Mouse (Mus musculus): ENCODE measurements at regions not wholly inside any gene's neighbourhood (a gene's known extent, or its start where the extent isn't known, plus 50 kb on each side); places are given as distances from the start of the nearest gene placed in this dataset.

DNA sequence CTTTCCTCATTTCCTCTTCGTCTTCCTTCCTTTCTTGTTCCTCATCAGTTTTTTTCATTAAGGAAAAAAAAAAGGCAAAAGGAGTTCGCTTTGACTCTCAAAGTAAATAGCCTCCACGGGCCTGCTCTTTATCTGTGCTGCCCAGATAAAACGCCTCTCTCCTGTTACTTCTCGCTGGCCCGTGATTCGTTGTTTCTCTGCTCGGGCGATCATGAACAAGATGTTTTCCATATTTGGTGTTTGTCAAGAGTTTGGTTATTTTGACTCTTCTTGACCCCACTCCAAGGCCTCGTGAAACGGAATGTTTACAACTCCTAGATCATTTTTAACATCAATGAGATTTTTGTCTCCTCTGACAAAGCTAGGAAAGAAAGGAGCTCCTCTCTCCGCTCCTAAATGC, 288.4 kb upstream of the Atp5g3 start:
- Histone ChIP-seq H3K4me1 (replicated peaks; ENCODE audit: control insufficient read depth, insufficient read depth, low read length) (no peaks in the 10 kb centered on the region), H3K36me3 (ENCODE audit: control insufficient read depth, insufficient read depth, low read length) (no peaks in the 10 kb centered on the region), H3K27ac (ENCODE audit: low read depth, low read length) (no peak overlapping the region), H3K4me3 (ENCODE audit: low read depth, low read length) (no peak overlapping the region), H3K9ac (ENCODE audit: low read depth, low read length) (no peak overlapping the region), H3K9me3 (ENCODE audit: control insufficient read depth, low read length) (no peaks in the 10 kb centered on the region), H3K27me3 (ENCODE audit: control insufficient read depth, insufficient read depth, low read length) (no peaks in the 10 kb centered on the region), H3K4me2 (replicated peaks; ENCODE audit: low read depth, low read length) (no peak overlapping the region)
- WGBS = 46% methylated on average over 12 of the region's 12 CpGs
- DNase-seq (ENCODE audit: low spot score) = no peak
- ATAC-seq (ENCODE audit: low FRiP score) = no peak

DNA sequence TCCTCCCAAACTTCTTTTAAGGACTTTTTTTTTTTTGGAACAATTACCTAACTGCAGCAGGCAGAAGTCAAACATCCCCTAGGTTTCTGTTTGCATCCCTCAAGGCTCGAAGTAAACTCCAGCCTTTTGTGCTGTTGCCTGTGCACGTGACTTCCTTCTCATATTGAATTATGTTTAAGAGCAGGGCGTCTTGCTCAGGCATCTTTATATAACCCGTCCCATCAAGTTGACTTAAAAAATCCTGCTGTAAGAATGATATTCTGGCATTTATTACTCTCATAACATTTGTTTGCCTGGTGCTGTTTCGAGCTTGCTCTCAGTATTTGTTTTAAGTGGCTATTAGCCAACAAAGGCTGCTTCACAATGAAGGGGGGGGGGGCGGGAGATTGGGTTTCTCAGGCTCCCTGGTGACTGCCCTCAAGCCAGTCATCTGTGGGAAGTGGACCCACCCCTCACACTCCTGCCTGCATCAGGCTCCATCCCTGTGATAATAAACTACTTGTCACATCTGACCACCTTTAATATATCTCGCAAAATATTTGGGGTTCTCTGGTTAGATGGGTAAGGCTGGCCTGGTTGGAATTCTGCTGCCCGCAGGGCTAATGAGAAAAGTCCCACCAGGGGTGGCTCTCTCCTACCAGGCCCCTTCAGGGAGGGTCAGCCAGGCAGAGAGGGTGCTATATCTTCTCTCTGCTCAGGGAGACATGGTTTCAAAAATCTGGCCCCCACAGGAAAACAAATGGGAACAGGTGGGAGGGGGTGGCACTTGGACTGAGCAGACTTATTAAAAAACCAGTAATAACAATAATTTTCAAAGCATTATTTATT, 277.1 kb upstream of the Atp5g3 start:
- H3K27ac ChIP-seq (ENCODE audit: low read depth, low read length) = no peak overlapping the region
- no peak overlapping the region for H3K4me3 ChIP-seq (ENCODE audit: low read depth, low read length)
- no peaks in the 10 kb centered on the region for H3K9me3 ChIP-seq (ENCODE audit: control insufficient read depth, low read length)
- H3K9ac ChIP-seq (ENCODE audit: low read depth, low read length) = no peak overlapping the region
- H3K4me2 ChIP-seq (replicated peaks; ENCODE audit: low read depth, low read length) = no peak overlapping the region
- no peak for ATAC-seq (ENCODE audit: low FRiP score)
- DNase-seq (ENCODE audit: low spot score) = no peak
- H3K36me3 ChIP-seq (ENCODE audit: control insufficient read depth, insufficient read depth, low read length) = no peaks in the 10 kb centered on the region
- H3K27me3 ChIP-seq (ENCODE audit: control insufficient read depth, insufficient read depth, low read length) = no peaks in the 10 kb centered on the region
- H3K4me1 ChIP-seq (replicated peaks; ENCODE audit: control insufficient read depth, insufficient read depth, low read length) = no peaks in the 10 kb centered on the region
- WGBS = 37% methylated on average over 8 of the region's 8 CpGs

DNA sequence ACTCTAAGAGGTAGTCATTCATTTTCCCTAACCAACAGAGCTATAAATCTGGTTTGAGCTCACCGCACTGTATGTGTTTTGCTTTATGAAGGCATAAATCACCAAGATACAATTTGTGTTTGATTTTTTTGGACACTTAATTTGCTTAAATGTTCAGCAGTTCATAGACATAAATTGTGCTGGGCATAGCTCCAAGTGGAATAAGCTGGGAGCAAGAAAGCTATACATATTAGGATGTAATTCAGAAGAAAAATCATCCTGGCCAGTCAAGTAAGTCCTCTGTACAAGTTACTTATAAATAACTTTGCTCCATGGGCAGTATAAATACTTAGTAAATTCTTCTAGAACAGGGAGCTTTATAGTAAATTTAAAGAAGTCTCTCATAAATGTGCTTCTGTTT, 267.0 kb upstream of the Atp5g3 start:
- no peak overlapping the region for H3K4me3 ChIP-seq (ENCODE audit: low read depth, low read length)
- H3K27me3 ChIP-seq (ENCODE audit: control insufficient read depth, insufficient read depth, low read length) = no peaks in the 10 kb centered on the region
- H3K36me3 ChIP-seq (ENCODE audit: control insufficient read depth, insufficient read depth, low read length) = no peaks in the 10 kb centered on the region
- H3K4me2 ChIP-seq (replicated peaks; ENCODE audit: low read depth, low read length) = no peak overlapping the region
- H3K4me1 ChIP-seq (replicated peaks; ENCODE audit: control insufficient read depth, insufficient read depth, low read length) = no peaks in the 10 kb centered on the region
- WGBS = 100% methylated on average over 1 of the region's 1 CpGs
- no peak overlapping the region for H3K27ac ChIP-seq (ENCODE audit: low read depth, low read length)
- ATAC-seq (ENCODE audit: low FRiP score) (no peak), DNase-seq (ENCODE audit: low spot score) (no peak)
- no peak overlapping the region for H3K9ac ChIP-seq (ENCODE audit: low read depth, low read length)
- H3K9me3 ChIP-seq (ENCODE audit: control insufficient read depth, low read length) = no peaks in the 10 kb centered on the region

DNA sequence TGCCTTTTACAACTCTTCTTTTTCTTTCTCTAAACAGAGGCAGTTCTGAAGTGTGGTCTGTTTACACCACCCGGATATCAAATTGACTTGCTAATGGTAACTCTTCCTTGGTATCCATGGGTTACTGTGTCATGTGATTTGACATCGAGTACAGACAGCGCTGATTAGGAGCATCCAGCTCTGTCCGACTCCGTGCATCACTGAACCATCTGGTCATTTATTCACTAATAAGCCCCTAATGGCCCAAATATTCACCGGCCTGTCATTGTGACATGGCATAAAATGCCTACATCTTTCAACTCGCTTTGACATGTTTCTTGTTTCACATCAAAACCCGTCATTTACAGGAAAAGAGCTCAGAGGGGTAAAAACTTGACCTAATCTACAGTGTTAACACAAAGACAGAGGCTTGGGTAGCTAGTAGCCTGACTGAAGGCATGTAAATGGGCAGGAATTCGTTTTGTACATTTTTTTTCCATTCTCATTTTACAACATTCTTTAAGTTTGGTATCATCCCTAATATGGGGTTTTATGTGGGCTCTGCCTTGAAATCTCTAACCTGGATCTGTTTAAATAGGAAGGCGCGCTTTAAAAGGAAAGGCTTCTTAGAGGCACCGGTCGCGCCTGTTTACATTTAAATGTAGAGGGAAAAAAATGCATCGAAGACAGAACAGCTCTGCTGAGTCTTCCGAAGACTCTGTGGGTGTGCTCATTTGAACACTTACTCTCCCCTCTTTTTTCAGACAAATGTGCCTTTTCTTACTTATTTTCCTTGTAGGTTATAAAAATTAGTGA, 257.8 kb upstream of the Atp5g3 start:
- peak; percentile 85 for ATAC-seq (ENCODE audit: low FRiP score)
- Histone ChIP-seq H3K4me2 (replicated peaks; ENCODE audit: low read depth, low read length) (no peak overlapping the region), H3K27ac (ENCODE audit: low read depth, low read length) (peak overlapping the region; percentile 55; the same call in 1 of the 2 replicates), H3K36me3 (ENCODE audit: control insufficient read depth, insufficient read depth, low read length) (no peaks in the 10 kb centered on the region), H3K4me3 (ENCODE audit: low read depth, low read length) (no peak overlapping the region), H3K4me1 (replicated peaks; ENCODE audit: control insufficient read depth, insufficient read depth, low read length) (no peaks in the 10 kb centered on the region), H3K27me3 (ENCODE audit: control insufficient read depth, insufficient read depth, low read length) (no peaks in the 10 kb centered on the region), H3K9ac (ENCODE audit: low read depth, low read length) (no peak overlapping the region), H3K9me3 (ENCODE audit: control insufficient read depth, low read length) (no peaks in the 10 kb centered on the region)
- DNase-seq (ENCODE audit: low spot score) = peak; percentile 40
- 43% methylated on average over 16 of the region's 16 CpGs for WGBS

DNA sequence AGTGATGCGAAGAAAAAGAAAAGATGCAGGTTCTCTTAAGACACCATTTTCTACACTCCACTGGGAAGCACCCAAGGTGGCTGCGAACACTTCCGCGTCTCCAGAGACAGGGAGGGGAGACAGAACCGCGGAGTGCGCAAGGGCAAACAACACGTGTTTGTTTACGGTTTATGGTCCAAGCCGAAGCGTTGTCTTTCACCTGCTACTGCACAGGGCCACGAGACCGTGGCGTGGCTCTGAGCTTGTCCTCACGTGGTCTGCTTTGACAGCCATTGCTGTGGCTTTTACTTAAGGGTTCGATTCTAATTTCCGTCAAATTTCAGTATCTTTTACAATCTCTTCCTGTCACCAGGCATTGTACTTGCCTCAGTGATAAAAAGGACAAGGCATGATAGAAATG, 257.2 kb upstream of the Atp5g3 start:
- Histone ChIP-seq H3K4me1 (replicated peaks; ENCODE audit: control insufficient read depth, insufficient read depth, low read length) (no peaks in the 10 kb centered on the region), H3K4me2 (replicated peaks; ENCODE audit: low read depth, low read length) (no peak overlapping the region), H3K4me3 (ENCODE audit: low read depth, low read length) (no peak overlapping the region), H3K27me3 (ENCODE audit: control insufficient read depth, insufficient read depth, low read length) (no peaks in the 10 kb centered on the region), H3K36me3 (ENCODE audit: control insufficient read depth, insufficient read depth, low read length) (no peaks in the 10 kb centered on the region), H3K9ac (ENCODE audit: low read depth, low read length) (no peak overlapping the region), H3K27ac (ENCODE audit: low read depth, low read length) (peak overlapping the region; percentile 55; the same call in 1 of the 2 replicates), H3K9me3 (ENCODE audit: control insufficient read depth, low read length) (no peaks in the 10 kb centered on the region)
- ATAC-seq (ENCODE audit: low FRiP score) (no peak), DNase-seq (ENCODE audit: low spot score) (no peak)
- 87% methylated on average over 17 of the region's 17 CpGs for WGBS

DNA sequence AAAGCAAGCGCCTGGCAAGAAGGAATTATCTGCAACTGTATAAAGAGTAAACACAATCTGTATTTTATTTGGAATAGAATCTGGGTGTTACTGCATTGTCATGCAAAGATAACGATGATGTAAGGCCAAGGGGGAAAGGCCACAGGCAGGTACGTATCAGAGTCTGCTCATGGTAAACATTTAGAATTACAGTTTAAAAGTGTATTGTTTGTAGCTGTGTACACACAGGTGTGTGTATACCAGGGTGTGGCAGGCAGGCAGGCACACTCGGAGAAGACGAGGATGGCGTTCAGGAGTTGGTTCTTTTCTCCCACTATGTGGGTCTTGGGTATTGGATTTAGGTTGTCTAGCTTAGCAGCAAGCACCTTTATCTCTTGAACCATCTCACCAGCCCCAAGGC, 242.9 kb upstream of the Atp5g3 start:
- no peak for ATAC-seq (ENCODE audit: low FRiP score)
- no peak overlapping the region for H3K27ac ChIP-seq (ENCODE audit: low read depth, low read length)
- H3K4me2 ChIP-seq (replicated peaks; ENCODE audit: low read depth, low read length) = no peak overlapping the region
- no peaks in the 10 kb centered on the region for H3K27me3 ChIP-seq (ENCODE audit: control insufficient read depth, insufficient read depth, low read length)
- no peaks in the 10 kb centered on the region for H3K36me3 ChIP-seq (ENCODE audit: control insufficient read depth, insufficient read depth, low read length)
- H3K4me3 ChIP-seq (ENCODE audit: low read depth, low read length) = no peak overlapping the region
- no peaks in the 10 kb centered on the region for H3K4me1 ChIP-seq (replicated peaks; ENCODE audit: control insufficient read depth, insufficient read depth, low read length)
- no peak for DNase-seq (ENCODE audit: low spot score)
- H3K9me3 ChIP-seq (ENCODE audit: control insufficient read depth, low read length) = no peaks in the 10 kb centered on the region
- 91% methylated on average over 6 of the region's 6 CpGs for WGBS
- no peak overlapping the region for H3K9ac ChIP-seq (ENCODE audit: low read depth, low read length)

DNA sequence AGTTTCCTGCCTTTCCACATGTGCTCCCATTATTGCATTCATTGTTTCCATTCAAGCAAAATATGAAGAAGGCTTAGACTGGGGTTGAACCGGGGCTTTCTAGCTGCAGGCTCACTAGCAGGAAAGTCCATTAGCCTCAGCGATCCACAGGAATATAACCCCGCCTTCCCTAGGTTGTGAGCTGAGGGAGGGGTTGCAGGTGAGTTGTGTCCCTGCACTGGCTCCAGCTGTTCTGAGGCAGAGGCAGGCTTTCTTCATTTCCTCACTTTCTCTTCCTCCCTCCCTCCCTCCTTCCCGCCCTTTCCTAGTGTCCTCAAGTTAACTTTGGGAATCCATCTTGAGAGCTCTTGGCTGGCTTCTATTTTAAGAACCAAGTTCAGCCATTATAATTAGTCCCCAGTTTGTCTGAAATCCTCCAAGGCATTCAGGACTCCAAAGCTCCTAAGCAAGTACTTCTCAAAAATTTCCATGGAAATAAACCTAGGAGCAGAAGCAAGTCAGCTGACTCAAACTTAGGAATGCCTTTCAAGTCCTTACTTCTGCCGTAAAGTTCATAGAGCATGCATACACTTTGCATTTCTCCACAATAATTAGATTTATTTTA, 242.2 kb upstream of the Atp5g3 start:
- H3K27ac ChIP-seq (ENCODE audit: low read depth, low read length) = no peak overlapping the region
- no peaks in the 10 kb centered on the region for H3K36me3 ChIP-seq (ENCODE audit: control insufficient read depth, insufficient read depth, low read length)
- no peak overlapping the region for H3K9ac ChIP-seq (ENCODE audit: low read depth, low read length)
- no peak overlapping the region; the same call in 1 of the 2 replicates for H3K4me2 ChIP-seq (replicated peaks; ENCODE audit: low read depth, low read length)
- 50% methylated on average over 5 of the region's 5 CpGs for WGBS
- no peaks in the 10 kb centered on the region for H3K27me3 ChIP-seq (ENCODE audit: control insufficient read depth, insufficient read depth, low read length)
- no peak overlapping the region for H3K4me3 ChIP-seq (ENCODE audit: low read depth, low read length)
- H3K4me1 ChIP-seq (replicated peaks; ENCODE audit: control insufficient read depth, insufficient read depth, low read length) = no peaks in the 10 kb centered on the region
- ATAC-seq (ENCODE audit: low FRiP score) = no peak
- H3K9me3 ChIP-seq (ENCODE audit: control insufficient read depth, low read length) = no peaks in the 10 kb centered on the region
- no peak for DNase-seq (ENCODE audit: low spot score)

DNA sequence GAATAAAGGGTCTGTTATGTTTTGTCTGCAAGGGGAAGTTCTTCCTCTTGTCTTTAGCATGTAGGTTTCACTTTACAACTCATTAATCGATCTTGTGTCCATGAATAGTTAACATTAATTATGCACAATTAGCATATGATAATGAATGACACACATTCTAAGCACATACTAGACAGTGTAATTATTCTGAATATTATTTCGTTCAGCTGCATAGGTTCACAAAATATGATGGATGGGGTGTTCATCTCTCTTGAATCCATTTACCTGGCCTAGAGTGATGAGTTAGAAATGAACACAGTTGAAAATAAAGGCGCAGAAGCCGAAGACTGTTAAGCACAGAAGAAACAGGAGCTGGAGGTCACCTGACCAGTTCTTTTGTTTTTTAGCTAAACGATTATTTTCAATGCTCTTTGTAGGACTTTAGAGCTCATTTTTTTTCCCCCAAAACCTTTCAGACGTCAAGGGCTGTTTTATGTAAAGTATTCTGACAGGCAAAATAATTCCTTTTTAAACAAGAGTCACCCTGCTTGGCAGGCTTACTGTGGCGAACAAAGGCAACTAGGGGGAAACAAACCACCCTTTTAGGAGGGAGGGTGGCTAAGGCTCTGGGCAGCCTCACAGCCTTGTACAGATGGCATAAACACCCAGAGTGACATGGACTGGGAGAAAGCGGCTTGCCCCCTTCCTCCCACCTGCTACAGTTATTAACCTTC, 241.6 kb upstream of the Atp5g3 start:
- no peak overlapping the region; the same call in 1 of the 2 replicates for H3K4me2 ChIP-seq (replicated peaks; ENCODE audit: low read depth, low read length)
- ATAC-seq (ENCODE audit: low FRiP score) (peak; percentile 70), DNase-seq (ENCODE audit: low spot score) (peak; percentile 27)
- WGBS = 42% methylated on average over 8 of the region's 8 CpGs
- no peak overlapping the region for H3K27ac ChIP-seq (ENCODE audit: low read depth, low read length)
- H3K4me3 ChIP-seq (ENCODE audit: low read depth, low read length) = no peak overlapping the region
- no peaks in the 10 kb centered on the region for H3K4me1 ChIP-seq (replicated peaks; ENCODE audit: control insufficient read depth, insufficient read depth, low read length)
- no peaks in the 10 kb centered on the region for H3K27me3 ChIP-seq (ENCODE audit: control insufficient read depth, insufficient read depth, low read length)
- no peaks in the 10 kb centered on the region for H3K9me3 ChIP-seq (ENCODE audit: control insufficient read depth, low read length)
- H3K9ac ChIP-seq (ENCODE audit: low read depth, low read length) = no peak overlapping the region
- no peaks in the 10 kb centered on the region for H3K36me3 ChIP-seq (ENCODE audit: control insufficient read depth, insufficient read depth, low read length)
